Mouse (Mus musculus) erythroblast, embryonic 14.5 days (primary cell): ENCODE data around the gene Macrod2.

ENCODE experiments used
- GATA1 ChIP-seq: IDR thresholded peaks from 2 replicates; pipeline ENCODE4 v1.6.1; 2012; ENCODE audit warnings: low read length, inconsistent platforms, mixed read lengths
- TAL1 ChIP-seq: IDR thresholded peaks from 3 replicates; pipeline ENCODE4 v1.6.1; 2012; ENCODE audit warnings: low read length, inconsistent platforms, mixed read lengths

GRCm38 (mm10) chr2:141211346-141211745 is 816.2 kb downstream of the Macrod2 start:
- TF ChIP-seq TAL1 (no peak), GATA1 (no peak)
